Mouse (Mus musculus) embryonic facial prominence, embryonic 12.5 days (tissue): ENCODE measurements around the gene Abcc4. TPM values are rescaled to one million over a fixed set of nuclear protein-coding genes. Genes with fewer than 3 reads are reported as not detected.
"Not testable (repeated sequence)": the region's sequence is repeated elsewhere in the genome, so short reads cannot be mapped to it uniquely, and the experiment has no call there.

Source experiments
- ATAC-seq: fragments of 200-750 bp; cut with Nextera tagmentation; 2 replicates; pipeline ENCODE4 v1.8.0; 2017; ENCODE audit not compliant: insufficient number of reproducible peaks, insufficient read depth, low FRiP score, low TSS enrichment
- H3K27ac ChIP-seq: fragments of 300-500 bp; sonication (generic); 2 replicates; pipeline ENCODE4 v1.5.1; 2016; ENCODE audit warnings: mild to moderate bottlenecking
- H3K27me3 ChIP-seq: fragments of 300-500 bp; sonication (generic); 2 replicates; pipeline ENCODE4 v1.6.1; 2016; ENCODE audit warnings: mild to moderate bottlenecking, moderate library complexity
- H3K36me3 ChIP-seq: fragments of 300-500 bp; sonication (generic); 2 replicates; pipeline ENCODE4 v1.6.1; 2016; ENCODE audit warnings: mild to moderate bottlenecking
- H3K4me1 ChIP-seq: fragments of 300-500 bp; sonication (generic); 2 replicates; pipeline ENCODE4 v1.6.1; 2016
- H3K4me2 ChIP-seq: fragments of 300-500 bp; sonication (generic); replicated peaks from 2 replicates; pipeline ENCODE4 v1.6.1; 2016; ENCODE audit warnings: mild to moderate bottlenecking, moderate library complexity
- H3K4me3 ChIP-seq: fragments of 300-500 bp; sonication (generic); 2 replicates; pipeline ENCODE4 v1.5.1; 2016; ENCODE audit warnings: mild to moderate bottlenecking
- H3K9ac ChIP-seq: fragments of 300-500 bp; sonication (generic); 2 replicates; pipeline ENCODE4 v1.6.1; 2016; ENCODE audit warnings: mild to moderate bottlenecking, moderate library complexity
- H3K9me3 ChIP-seq: fragments of 300-500 bp; sonication (generic); 2 replicates; pipeline ENCODE4 v1.6.1; 2016; ENCODE audit warnings: mild to moderate bottlenecking, moderate library complexity
- WGBS: fragments of 180-500 bp; shearing (Covaris S2); methylation state at CpG from one replicate; pipeline ENCODE4 v1.1.7; 2016; 5-methylcytosine and 5-hydroxymethylcytosine counted together
- polyA plus RNA-seq: library from polyadenylated mRNA; unstranded; fragments of >200 nt; fragmentation: Nextera tagmentation; extraction: Ambion mirVana; gene quantifications from 2 replicates; pipeline ENCODE4 v1.2.1, GENCODE M21; 2016

The Abcc4 gene
- polyA plus RNA-seq, 1 experiment from 2014 or later: 2.8 TPM

DNA sequence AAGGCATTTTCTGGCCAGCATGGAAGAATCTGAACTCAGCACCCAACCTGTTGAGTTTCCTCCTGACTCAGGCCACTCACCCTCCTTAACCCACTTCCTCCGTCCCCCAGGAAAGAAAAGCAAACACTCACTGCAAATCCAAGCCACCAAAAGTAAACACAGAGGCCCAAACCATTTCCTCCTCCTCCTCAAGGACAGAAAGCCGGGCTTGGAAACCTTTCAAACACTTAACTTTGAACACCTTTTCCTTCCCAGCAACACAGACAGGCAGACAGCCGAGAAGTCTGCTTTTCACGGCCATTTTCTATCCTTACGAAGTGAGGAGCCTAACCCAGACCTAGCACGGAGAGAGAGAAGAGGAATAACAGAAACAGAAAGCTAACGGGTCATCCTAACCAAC, 50.0 kb downstream of the Abcc4 start:
- H3K27me3 ChIP-seq: no peaks in the 10 kb centered on the region
- no peak for ATAC-seq
- H3K9me3 ChIP-seq: no peaks in the 10 kb centered on the region
- WGBS: 66% methylated on average over 7 of the region's 7 CpGs
- H3K36me3 ChIP-seq: no peaks in the 10 kb centered on the region
- no peak overlapping the region for H3K4me3 ChIP-seq
- 0 out of 2 replicates have a peak, but pooled peaks cover 3% of the 10 kb centered on the region for H3K4me1 ChIP-seq
- no peak overlapping the region for H3K4me2 ChIP-seq
- H3K27ac ChIP-seq: no peak overlapping the region
- no peak overlapping the region for H3K9ac ChIP-seq

DNA sequence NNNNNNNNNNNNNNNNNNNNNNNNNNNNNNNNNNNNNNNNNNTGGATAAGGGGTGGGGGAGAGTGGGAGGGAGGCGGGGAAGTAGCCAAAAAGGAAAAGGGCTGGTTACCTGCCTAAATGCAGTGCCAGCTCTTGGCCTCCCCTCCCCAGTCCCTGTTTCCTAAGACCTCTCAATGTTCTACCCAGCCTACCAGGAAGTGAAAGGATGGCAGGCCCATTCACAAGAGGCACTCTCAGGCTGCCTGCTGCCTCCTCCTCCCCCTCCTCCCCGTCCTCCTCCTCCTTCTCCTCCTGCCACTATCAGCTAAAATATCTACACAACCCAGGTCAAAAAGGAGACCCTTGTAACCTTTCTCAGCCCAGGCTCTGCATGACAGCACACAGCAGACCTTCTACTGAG, 51.1 kb downstream of the Abcc4 start:
- WGBS: 65% methylated on average over 2 of the region's 2 CpGs

DNA sequence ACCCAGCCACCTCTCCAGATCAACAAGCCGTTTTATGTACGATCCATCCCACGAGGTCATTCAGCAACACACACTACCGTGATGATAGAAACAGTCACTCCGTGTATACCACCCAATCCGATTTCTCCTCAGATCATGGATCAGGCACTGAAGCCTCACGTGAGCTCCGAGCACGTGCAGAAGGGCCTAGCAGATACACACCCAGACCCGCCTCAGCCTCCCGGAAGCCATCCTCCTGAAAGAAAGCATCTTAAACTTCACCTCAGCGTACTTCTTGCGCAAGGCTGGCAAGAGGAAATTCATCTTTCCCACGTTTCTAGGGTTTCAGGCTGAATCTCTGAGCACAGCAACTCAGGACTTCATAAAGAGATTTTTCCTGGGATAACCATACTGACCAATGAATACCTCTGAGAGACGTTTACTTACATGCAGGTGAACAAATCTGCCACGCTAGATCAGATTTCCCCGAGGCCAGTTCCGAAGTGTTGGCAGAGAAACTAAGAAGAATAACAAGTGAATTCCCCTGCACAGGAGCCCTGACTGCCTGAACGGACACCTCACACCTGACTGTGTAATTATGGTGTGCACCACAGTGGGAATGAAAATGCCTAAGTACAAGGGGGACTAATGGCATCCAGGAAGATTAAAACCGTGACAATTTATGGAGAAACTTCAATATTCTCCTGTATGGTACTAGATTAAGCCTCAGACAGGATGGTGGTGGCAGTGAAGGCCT, 54.1 kb downstream of the Abcc4 start:
- no peak overlapping the region for H3K4me2 ChIP-seq
- no peaks in the 10 kb centered on the region for H3K27me3 ChIP-seq
- no peak overlapping the region for H3K4me3 ChIP-seq
- no peaks in the 10 kb centered on the region for H3K36me3 ChIP-seq
- H3K9me3 ChIP-seq: no peaks in the 10 kb centered on the region
- no peaks in the 10 kb centered on the region for H3K4me1 ChIP-seq
- ATAC-seq: no peak
- H3K27ac ChIP-seq: no peak overlapping the region
- H3K9ac ChIP-seq: no peak overlapping the region
- 70% methylated on average over 20 of the region's 20 CpGs for WGBS

More for the DNA sequence above, 51.1 kb downstream of the Abcc4 start:
- H3K36me3 ChIP-seq: no peaks in the 10 kb centered on the region
- no peak overlapping the region for H3K4me2 ChIP-seq
- no peak overlapping the region for H3K4me3 ChIP-seq
- H3K27me3 ChIP-seq: no peaks in the 10 kb centered on the region
- ATAC-seq: no peak
- no peak overlapping the region for H3K9ac ChIP-seq
- H3K9me3 ChIP-seq: no peaks in the 10 kb centered on the region
- no peaks in the 10 kb centered on the region for H3K4me1 ChIP-seq
- H3K27ac ChIP-seq: no peak overlapping the region

DNA sequence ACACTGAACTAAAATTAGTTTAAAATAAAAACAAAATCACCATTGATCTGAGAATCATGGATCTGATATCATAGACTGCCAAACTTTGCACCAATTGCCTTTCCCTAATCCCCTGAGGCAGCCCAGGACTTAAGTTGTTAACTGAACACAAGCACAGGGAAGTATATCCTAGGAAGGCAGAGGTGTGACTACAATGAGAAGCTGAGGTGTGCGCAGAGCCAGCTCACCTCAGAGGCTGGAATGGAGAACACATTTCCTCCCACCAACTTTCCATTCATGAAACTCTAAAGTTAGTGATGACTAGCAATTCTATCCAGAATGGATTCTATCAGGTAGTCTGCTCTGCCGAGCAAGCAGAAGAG, 56.1 kb downstream of the Abcc4 start:
- Histone ChIP-seq H3K9me3 (no peaks in the 10 kb centered on the region), H3K27ac (no peak overlapping the region), H3K9ac (no peak overlapping the region), H3K4me2 (no peak overlapping the region), H3K27me3 (no peaks in the 10 kb centered on the region), H3K4me3 (no peak overlapping the region), H3K4me1 (no peaks in the 10 kb centered on the region), H3K36me3 (no peaks in the 10 kb centered on the region)
- WGBS: 92% methylated on average over 2 of the region's 2 CpGs
- no peak for ATAC-seq

DNA sequence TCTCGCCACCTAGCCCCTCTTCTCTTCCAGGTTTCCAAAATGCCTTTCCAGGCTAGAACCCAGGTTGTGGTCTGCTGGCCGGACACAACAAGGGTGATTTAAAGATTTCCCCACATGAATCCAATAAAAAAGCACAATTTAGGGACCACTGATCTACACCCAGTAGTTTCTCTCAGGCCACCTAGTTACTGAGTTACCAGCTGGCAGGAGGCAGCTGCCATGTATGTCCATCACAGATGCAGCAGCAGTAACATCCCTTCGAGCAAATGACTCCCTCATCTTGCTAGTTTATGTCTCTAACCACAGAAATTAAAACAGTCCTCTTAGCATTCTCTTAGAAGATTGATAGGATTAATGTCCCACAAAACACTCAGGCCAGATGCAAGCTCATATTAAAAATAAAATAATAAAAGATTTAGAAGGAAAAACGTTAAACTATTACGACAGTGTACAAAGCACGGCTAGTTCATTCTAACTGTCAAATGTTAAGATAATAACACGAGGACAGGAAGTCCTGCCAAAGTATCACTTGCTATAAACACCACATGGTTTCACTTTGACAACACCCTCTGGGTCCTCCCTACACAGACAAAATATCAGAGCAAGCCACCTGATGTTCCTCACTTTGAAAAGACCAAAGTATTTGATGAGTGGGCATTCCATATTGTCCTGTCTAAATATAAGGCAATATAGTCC, 56.7 kb downstream of the Abcc4 start:
- H3K4me3 ChIP-seq: no peak overlapping the region
- ATAC-seq: no peak
- H3K4me1 ChIP-seq: no peaks in the 10 kb centered on the region
- H3K27ac ChIP-seq: no peak overlapping the region
- H3K4me2 ChIP-seq: no peak overlapping the region
- no peaks in the 10 kb centered on the region for H3K36me3 ChIP-seq
- H3K9me3 ChIP-seq: no peaks in the 10 kb centered on the region
- H3K27me3 ChIP-seq: no peaks in the 10 kb centered on the region
- no peak overlapping the region for H3K9ac ChIP-seq
- WGBS: 66% methylated on average over 7 of the region's 7 CpGs

DNA sequence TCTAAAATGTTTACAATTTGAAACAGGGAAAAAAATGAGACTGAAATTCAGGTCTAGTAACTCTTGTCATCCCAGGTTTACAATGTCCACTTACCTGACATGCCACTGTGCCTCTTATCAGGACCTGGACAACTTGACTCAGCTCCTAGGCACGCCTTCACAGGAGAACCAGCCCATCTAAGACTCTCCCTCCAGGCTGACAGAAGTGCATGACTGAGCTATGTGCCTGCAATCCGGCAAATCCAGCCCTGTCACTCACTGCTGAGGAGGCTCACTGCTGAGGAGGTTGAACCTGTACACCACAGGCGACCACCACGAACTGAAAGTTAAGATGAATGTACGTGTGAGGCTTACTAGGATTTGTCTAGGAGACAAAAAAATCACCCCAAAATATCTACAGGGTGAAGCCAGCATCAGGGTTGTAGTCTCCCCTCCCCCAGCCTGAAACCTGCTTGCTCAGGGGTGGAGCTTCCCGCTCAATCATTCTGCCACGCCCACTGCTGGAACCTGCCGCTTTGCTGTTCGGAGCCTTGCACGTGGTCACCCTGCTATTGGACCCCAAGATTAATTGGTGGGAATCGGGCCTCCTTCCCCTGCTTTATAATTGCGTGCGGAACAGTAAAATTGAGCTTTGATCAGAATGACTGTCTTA, 63.0 kb downstream of the Abcc4 start:
- not testable (repeated sequence) for H3K9ac ChIP-seq, H3K9me3 ChIP-seq, H3K36me3 ChIP-seq, H3K4me2 ChIP-seq, H3K27me3 ChIP-seq, H3K4me3 ChIP-seq, ATAC-seq, H3K4me1 ChIP-seq, H3K27ac ChIP-seq
- WGBS: 84% methylated on average over 13 of the region's 13 CpGs

DNA sequence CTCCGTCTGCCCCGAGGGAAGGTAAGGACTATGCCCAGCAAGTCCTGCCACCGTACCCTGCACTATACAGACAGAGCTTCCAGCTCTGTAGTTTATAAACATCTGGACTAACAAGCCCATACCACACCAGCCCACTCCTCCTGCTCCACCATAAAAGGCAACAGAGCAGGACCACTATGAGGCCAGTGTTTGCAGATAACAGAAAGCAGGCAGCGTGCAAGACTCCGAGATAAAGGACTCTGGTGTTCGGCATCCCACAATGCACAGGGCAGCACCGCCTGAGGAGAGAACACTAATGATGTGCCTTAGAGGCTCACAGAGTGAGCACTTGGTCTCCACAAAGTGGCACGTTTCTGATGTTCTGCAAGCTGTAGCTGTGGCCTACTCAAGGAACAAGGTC, 63.9 kb downstream of the Abcc4 start:
- Histone ChIP-seq H3K9me3 (no peaks in the 10 kb centered on the region), H3K9ac (no peak overlapping the region), H3K4me2 (no peak overlapping the region), H3K27ac (no peak overlapping the region), H3K27me3 (no peaks in the 10 kb centered on the region), H3K4me1 (no peaks in the 10 kb centered on the region), H3K4me3 (no peak overlapping the region), H3K36me3 (no peaks in the 10 kb centered on the region)
- 86% methylated on average over 8 of the region's 8 CpGs for WGBS
- ATAC-seq: no peak

DNA sequence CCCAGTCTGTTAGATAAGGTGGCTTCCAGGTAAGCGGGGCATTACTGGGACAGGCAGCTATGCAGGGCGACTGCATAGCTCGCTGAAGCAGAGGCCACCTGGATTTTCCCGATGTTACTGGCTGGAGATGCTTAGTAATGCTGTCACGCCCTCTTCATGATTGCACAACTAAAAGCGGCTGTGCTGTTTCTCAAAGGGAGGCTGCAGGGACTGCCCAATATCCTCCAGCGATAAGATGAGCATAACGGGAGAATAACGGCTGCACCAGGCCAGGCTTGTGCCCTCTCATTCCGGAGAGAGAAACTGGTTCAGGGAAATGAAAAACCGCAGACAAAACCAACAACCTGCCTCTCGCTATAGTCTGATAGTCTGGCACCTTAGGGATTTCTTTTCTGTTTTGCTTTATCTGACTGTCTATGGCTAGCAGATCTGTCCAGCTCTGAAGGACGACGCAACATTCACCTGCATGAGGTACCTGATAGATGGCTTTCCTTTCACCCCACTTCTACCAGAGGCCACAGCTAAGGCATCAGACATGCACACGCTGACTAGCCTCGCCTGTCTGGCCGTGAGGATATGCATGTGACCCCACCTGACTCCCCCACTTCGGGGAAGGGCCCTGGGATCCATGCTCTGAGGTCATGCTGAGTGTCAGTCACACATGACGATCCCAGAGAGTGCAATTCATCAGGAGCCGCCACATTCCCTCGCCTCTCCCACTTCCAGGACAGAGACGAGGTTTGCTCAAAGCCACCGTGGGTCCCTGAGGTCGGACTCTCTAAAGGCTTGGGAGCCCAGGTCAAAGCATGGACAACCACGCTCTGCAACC, 67.4 kb downstream of the Abcc4 start:
- H3K4me2 ChIP-seq: no peak overlapping the region
- no peaks in the 10 kb centered on the region for H3K9me3 ChIP-seq
- ATAC-seq: no peak
- H3K27ac ChIP-seq: no peak overlapping the region
- no peak overlapping the region for H3K4me3 ChIP-seq
- H3K36me3 ChIP-seq: no peaks in the 10 kb centered on the region
- WGBS: 82% methylated on average over 25 of the region's 25 CpGs
- no peaks in the 10 kb centered on the region for H3K4me1 ChIP-seq
- no peak overlapping the region for H3K9ac ChIP-seq
- no peaks in the 10 kb centered on the region for H3K27me3 ChIP-seq

DNA sequence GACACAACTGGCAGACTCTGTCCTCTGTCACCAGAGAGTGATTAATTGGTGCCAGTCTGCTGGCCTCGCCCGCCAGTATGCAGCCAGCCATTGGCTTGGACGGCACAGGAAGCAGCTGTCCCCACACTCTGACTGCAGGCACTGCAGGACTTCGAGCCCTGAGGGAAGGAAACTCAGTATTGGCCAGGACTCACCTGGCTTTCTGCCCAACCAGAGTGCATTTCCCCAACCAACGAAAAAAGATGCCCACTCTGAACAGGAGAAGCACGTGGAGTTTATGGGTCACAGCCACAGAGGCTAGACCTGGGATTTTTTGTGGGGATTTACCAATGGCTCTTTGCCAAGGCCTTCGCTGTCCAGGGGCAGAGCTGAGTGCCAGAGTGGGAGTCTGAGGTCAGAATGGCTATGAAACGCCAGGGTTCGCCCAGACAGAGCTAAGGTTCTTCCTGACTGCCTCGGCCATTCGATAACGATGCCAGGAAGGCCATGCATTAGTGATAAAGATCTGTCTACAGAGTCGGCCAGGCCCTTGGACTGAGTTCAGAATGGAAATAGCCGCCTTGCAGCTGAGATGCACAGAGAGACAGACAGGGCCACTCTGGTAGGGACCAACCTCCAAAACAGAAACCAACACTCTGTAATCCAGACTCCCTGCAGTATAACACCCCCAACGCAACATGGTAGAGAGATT, 70.4 kb downstream of the Abcc4 start:
- no peaks in the 10 kb centered on the region for H3K36me3 ChIP-seq
- no peak overlapping the region for H3K9ac ChIP-seq
- H3K4me3 ChIP-seq: no peak overlapping the region
- ATAC-seq: no peak
- H3K4me2 ChIP-seq: no peak overlapping the region
- 67% methylated on average over 15 of the region's 15 CpGs for WGBS
- no peaks in the 10 kb centered on the region for H3K4me1 ChIP-seq
- no peaks in the 10 kb centered on the region for H3K9me3 ChIP-seq
- no peak overlapping the region for H3K27ac ChIP-seq
- H3K27me3 ChIP-seq: no peaks in the 10 kb centered on the region

DNA sequence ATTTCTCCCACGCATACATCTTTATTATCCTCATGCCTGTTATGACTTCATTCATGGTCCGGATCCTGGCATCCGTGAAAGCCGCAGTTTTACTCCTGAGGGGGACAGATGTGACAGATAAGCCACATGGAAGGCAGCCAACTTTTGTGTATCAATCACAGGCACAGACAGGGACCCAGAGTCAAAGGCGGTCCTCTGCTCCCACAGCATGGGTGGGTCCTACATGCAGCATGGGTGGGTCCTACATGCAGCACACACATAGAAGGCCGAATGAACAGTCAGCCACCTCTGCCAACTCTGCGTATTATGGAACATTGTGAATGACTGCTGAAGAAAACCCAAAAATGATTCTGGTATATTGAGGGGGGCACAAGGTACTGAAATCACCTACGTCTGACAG, 76.4 kb downstream of the Abcc4 start:
- Histone ChIP-seq H3K27ac (no peak overlapping the region), H3K27me3 (no peaks in the 10 kb centered on the region), H3K4me3 (no peak overlapping the region), H3K9me3 (no peaks in the 10 kb centered on the region), H3K4me2 (no peak overlapping the region), H3K36me3 (no peaks in the 10 kb centered on the region), H3K9ac (no peak overlapping the region), H3K4me1 (no peaks in the 10 kb centered on the region)
- 90% methylated on average over 8 of the region's 8 CpGs for WGBS
- no peak for ATAC-seq

DNA sequence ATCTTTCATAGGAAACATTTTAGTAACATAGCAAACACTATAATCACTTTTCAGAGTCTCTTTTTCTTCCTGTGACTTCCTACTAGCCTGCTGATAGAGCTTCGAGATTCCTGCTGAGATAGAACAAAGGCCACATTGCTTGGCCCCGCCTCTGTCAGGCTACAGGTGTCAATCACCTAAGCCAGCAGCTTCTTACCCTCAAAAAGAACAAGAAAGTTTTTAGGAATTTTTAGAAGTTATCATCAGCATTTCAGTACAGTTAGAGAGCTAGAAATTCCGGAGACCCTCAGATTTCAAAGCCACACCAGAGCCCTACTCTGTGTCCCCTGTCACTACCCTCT, 84.6 kb downstream of the Abcc4 start:
- no peaks in the 10 kb centered on the region for H3K4me1 ChIP-seq

More for the DNA sequence above, 84.6 kb downstream of the Abcc4 start:
- Histone ChIP-seq H3K27ac (no peak overlapping the region), H3K27me3 (no peaks in the 10 kb centered on the region), H3K4me3 (no peak overlapping the region), H3K36me3 (no peaks in the 10 kb centered on the region), H3K9ac (no peak overlapping the region), H3K4me2 (no peak overlapping the region), H3K9me3 (no peaks in the 10 kb centered on the region)
- no peak for ATAC-seq
- WGBS: 66% methylated on average over 3 of the region's 3 CpGs
